Mouse (Mus musculus) lung, adult 10 weeks (tissue): ENCODE results near the gene Vmn1r211. TPM values are rescaled to one million over a fixed set of nuclear protein-coding genes. Genes with fewer than 3 reads are reported as not detected.

Source experiments
- polyA plus RNA-seq: library from polyadenylated mRNA; stranded (reverse); fragments of 350-450 nt; fragmentation: Illumina TruSeq; extraction: RNeasy Lipid Tissue Mini Kit (QIAGEN cat#74804); gene quantifications from one replicate; pipeline ENCODE4 v1.2.3, GENCODE M21; 2014; ENCODE audit warnings: low read depth, low replicate concordance; ENCODE audit not compliant: insufficient read depth

Vmn1r211 gene
- polyA plus RNA-seq: not detected

DNA sequence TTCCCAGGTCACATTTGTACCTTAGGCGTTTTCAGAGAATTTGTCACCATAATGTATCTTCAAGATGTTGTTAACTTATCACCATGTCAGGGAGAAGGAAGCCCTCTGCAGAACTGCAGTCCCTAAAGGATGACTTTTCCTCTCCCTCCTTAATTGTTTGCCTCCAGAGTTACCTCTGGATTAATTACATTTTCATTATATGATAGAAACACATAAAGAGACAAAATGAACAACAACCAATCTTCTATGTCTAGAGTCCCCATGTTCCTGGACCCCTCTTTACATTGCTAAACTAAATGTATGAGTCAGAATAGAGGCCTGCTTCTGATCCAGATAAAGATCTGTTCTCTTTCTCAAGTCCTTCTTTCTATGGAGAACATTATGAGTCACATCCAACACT lies at the start of gene Vmn1r211:
Gene Vmn1r211, minus strand, starts transcription at position 101 of the 400 bp plus-strand sequence.

DNA sequence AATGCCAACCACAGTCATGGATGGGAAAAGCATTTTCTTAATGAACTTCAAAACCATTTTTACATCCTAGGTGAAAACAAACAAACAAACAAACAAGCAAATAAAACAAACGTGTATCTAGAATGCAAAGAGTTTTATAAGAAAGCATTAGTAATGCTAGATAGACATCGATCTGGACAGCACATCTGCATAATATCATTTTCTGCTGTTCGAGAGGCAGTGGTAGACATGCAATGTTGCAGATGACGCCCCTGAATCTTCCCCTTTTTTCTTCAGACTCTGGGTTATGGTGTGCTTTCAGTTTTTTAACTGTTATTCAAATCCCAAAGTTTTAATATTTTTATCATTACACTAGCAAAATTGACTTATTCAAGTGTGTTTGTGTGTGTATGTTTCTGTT lies 26.7 kb upstream of the Vmn1r211 start, which contains the start of gene Vmn1r212:
Gene Vmn1r212, minus strand, starts transcription at position 101 of the 400 bp plus-strand sequence.

DNA sequence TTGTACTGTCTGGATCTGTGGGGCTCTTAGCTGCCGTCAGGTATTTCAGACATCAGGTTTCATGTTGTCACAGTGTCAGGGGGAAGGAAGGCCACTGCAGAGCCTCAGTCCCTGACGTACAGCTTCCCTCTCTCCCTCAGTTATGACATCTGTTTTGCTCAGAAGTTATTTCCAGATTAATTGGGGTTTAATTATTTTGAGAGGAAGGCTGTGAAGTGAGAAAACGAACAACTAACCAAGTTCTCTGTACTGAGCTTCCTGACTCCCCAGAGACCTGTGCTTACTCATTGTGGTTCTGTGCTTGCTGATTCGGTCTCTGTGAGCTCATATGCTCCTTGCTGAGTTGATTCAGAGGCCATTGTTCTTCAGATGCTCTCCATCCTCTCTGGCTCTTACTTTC lies 26.1 kb downstream of the Vmn1r211 start, which contains the start of gene Vmn1r210:
Gene Vmn1r210, minus strand, starts transcription at position 101 of the 400 bp plus-strand sequence.

DNA sequence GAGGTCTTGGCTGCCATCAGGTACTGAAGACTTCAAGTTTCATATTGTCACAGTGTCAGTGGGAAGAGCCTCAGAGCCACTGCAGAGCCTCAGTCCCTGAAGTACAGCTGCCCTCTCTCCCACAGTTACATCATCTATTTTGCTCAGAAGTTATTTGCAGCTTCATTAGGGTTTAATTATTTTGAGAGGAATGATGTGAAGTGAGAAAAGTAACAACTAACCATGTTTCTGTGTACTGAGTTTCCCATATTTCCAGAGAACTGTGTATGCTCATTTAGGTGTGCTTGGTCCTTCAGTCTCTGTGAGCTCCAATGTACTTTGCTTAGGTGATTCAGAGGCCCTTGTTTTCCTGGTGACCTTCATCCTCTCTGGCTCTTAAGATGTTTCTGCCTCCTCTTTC lies 47.8 kb downstream of the Vmn1r211 start, which contains the start of gene Vmn1r209:
Gene Vmn1r209, minus strand, starts transcription at position 101 of the 400 bp plus-strand sequence.

Other genes with a start within 250 kb of the Vmn1r211 start
- gene Vmn1r206, start 233.3 kb downstream of the Vmn1r211 start, polyA plus RNA-seq: not detected
- not detected for gene Vmn1r207-ps, start 127.9 kb downstream of the Vmn1r211 start, polyA plus RNA-seq
- gene Vmn1r208, start 80.2 kb downstream of the Vmn1r211 start, polyA plus RNA-seq: not detected
- not detected for gene Vmn1r209, start 47.9 kb downstream of the Vmn1r211 start, polyA plus RNA-seq
- not detected for gene Vmn1r210, start 26.2 kb downstream of the Vmn1r211 start, polyA plus RNA-seq
- gene Vmn1r212, start 26.6 kb upstream of the Vmn1r211 start, polyA plus RNA-seq: not detected
- gene Vmn1r213, start 150.1 kb upstream of the Vmn1r211 start, polyA plus RNA-seq: not detected
- not detected for gene Vmn1r214, start 172.9 kb upstream of the Vmn1r211 start, polyA plus RNA-seq
- gene Vmn1r215, start 210.5 kb upstream of the Vmn1r211 start, polyA plus RNA-seq: not detected